Mouse (Mus musculus) lung, adult 2 months (tissue): ENCODE measurements around the gene Wdr74.

Experiments
- CTCF ChIP-seq: fragments of 200-500 bp; IDR thresholded peaks from 2 replicates; pipeline ENCODE4 v1.5.1; 2011; ENCODE audit warnings: mild to moderate bottlenecking, low read length, control low read depth; ENCODE audit not compliant: insufficient read depth
- POLR2A ChIP-seq: fragments of 200-500 bp; IDR thresholded peaks from 2 replicates; pipeline ENCODE4 v1.6.1; 2011; ENCODE audit warnings: low read depth, mild to moderate bottlenecking, control low read depth, low read length, borderline replicate concordance; ENCODE audit errors: extremely low read depth

GRCm38 (mm10) chr19:8789171-8789570 is 53.5 kb downstream of the Wdr74 start:
- TF ChIP-seq POLR2A: no peak
- TF ChIP-seq CTCF: no peak
